Mouse (Mus musculus) hindbrain, embryonic 11.5 days (tissue): ENCODE data around the gene Gm49387. TPM values are rescaled to one million over a fixed set of nuclear protein-coding genes. Genes with fewer than 3 reads are reported as not detected.

Source experiments
- ATAC-seq: fragments of 200-750 bp; cut with Nextera tagmentation; 2 replicates; pipeline ENCODE4 v1.8.0; 2017; ENCODE audit warnings: mild to moderate bottlenecking, moderate TSS enrichment, moderate library complexity; ENCODE audit not compliant: low FRiP score
- DNase-seq: peaks from one replicate; pipeline ENCODE4 v3.0.0-alpha.2; 2015; ENCODE audit warnings: low spot score
- H3K27ac ChIP-seq: fragments of 300-500 bp; sonication (generic); 2 replicates; pipeline ENCODE4 v1.5.1; 2014; ENCODE audit warnings: mild to moderate bottlenecking, low read depth, low read length
- H3K27me3 ChIP-seq: fragments of 300-500 bp; sonication (generic); 2 replicates; pipeline ENCODE4 v1.6.1; 2014; ENCODE audit warnings: mild to moderate bottlenecking, low read length, moderate library complexity, mixed read lengths; ENCODE audit not compliant: control insufficient read depth, insufficient read depth
- H3K36me3 ChIP-seq: fragments of 300-500 bp; sonication (generic); 2 replicates; pipeline ENCODE4 v1.6.1; 2014; ENCODE audit warnings: mild to moderate bottlenecking, low read length, moderate library complexity, mixed read lengths; ENCODE audit not compliant: control insufficient read depth, insufficient read depth
- H3K4me1 ChIP-seq: fragments of 300-500 bp; sonication (generic); replicated peaks from 2 replicates; pipeline ENCODE4 v1.6.1; 2014; ENCODE audit warnings: low read length, mixed read lengths; ENCODE audit not compliant: control insufficient read depth, insufficient read depth
- H3K4me2 ChIP-seq: fragments of 300-500 bp; sonication (generic); replicated peaks from 2 replicates; pipeline ENCODE4 v1.6.1; 2014; ENCODE audit warnings: mild to moderate bottlenecking, low read depth, low read length
- H3K4me3 ChIP-seq: fragments of 300-500 bp; sonication (generic); 2 replicates; pipeline ENCODE4 v1.5.1; 2014; ENCODE audit warnings: low read depth, low read length
- H3K9ac ChIP-seq: fragments of 300-500 bp; sonication (generic); 2 replicates; pipeline ENCODE4 v1.6.1; 2014; ENCODE audit warnings: low read depth, low read length
- H3K9me3 ChIP-seq: fragments of 300-500 bp; sonication (generic); 2 replicates; pipeline ENCODE4 v1.6.1; 2016; ENCODE audit warnings: low read length; ENCODE audit not compliant: control insufficient read depth
- WGBS: fragments of 180-500 bp; shearing (Covaris S2); extraction: QIAGEN DNeasy Blood & Tissue Kit; methylation state at CpG from one replicate; pipeline ENCODE4 v1.1.7; 2014; 5-methylcytosine and 5-hydroxymethylcytosine counted together
- polyA plus RNA-seq: library from polyadenylated mRNA; unstranded; fragments of >200 nt; fragmentation: Nextera tagmentation; extraction: Ambion mirVana; gene quantifications from 2 replicates; pipeline ENCODE4 v1.2.1, GENCODE M21; 2014

Gene Gm49387
- polyA plus RNA-seq, 1 experiment from 2014 or later = 0.42 TPM

GRCm38 (mm10) chr14:31576846-31577697 is 63.6 kb downstream of the Gm49387 start:
- DNase-seq (no peak), ATAC-seq (no peak)
- H3K4me2 ChIP-seq = no peak overlapping the region
- 50% methylated on average over 10 of the region's 10 CpGs for WGBS
- H3K4me1 ChIP-seq = no peaks in the 10 kb centered on the region
- H3K9me3 ChIP-seq = no peaks in the 10 kb centered on the region
- H3K9ac ChIP-seq = no peak overlapping the region
- H3K27me3 ChIP-seq = no peaks in the 10 kb centered on the region
- no peaks in the 10 kb centered on the region for H3K36me3 ChIP-seq
- no peak overlapping the region for H3K4me3 ChIP-seq
- H3K27ac ChIP-seq = no peak overlapping the region

- 74% methylated on average over 9 of the region's 9 CpGs for WGBS
Measured at GRCm38 (mm10) chr14:31575866-31576265, 64.8 kb downstream of the Gm49387 start.

GRCm38 (mm10) chr14:31574903-31575665 is 65.6 kb downstream of the Gm49387 start:
- Histone ChIP-seq H3K9me3 (no peaks in the 10 kb centered on the region), H3K4me1 (no peaks in the 10 kb centered on the region), H3K27ac (no peak overlapping the region), H3K4me3 (no peak overlapping the region), H3K27me3 (no peaks in the 10 kb centered on the region), H3K36me3 (no peaks in the 10 kb centered on the region), H3K4me2 (no peak overlapping the region), H3K9ac (no peak overlapping the region)
- 93% methylated on average over 18 of the region's 18 CpGs for WGBS
- no peak for DNase-seq
- no peak for ATAC-seq

More at GRCm38 (mm10) chr14:31575866-31576265, 64.8 kb downstream of the Gm49387 start:
- DNase-seq = no peak
- Histone ChIP-seq H3K27ac (no peak overlapping the region), H3K9me3 (no peaks in the 10 kb centered on the region), H3K4me3 (no peak overlapping the region), H3K27me3 (no peaks in the 10 kb centered on the region), H3K36me3 (no peaks in the 10 kb centered on the region), H3K4me1 (no peaks in the 10 kb centered on the region), H3K9ac (no peak overlapping the region), H3K4me2 (no peak overlapping the region)
- ATAC-seq = no peak

GRCm38 (mm10) chr14:31572561-31573175 is 68.0 kb downstream of the Gm49387 start:
- no peaks in the 10 kb centered on the region for H3K4me1 ChIP-seq
- no peak overlapping the region for H3K4me3 ChIP-seq
- H3K9ac ChIP-seq = no peak overlapping the region
- no peaks in the 10 kb centered on the region for H3K27me3 ChIP-seq
- H3K27ac ChIP-seq = no peak overlapping the region
- no peak overlapping the region for H3K4me2 ChIP-seq
- DNase-seq = no peak
- H3K9me3 ChIP-seq = no peaks in the 10 kb centered on the region
- H3K36me3 ChIP-seq = no peaks in the 10 kb centered on the region
- no peak for ATAC-seq
- 86% methylated on average over 9 of the region's 9 CpGs for WGBS

GRCm38 (mm10) chr14:31571419-31571818 is 69.3 kb downstream of the Gm49387 start:
- ATAC-seq = no peak
- 81% methylated on average over 5 of the region's 5 CpGs for WGBS
- H3K4me1 ChIP-seq = no peaks in the 10 kb centered on the region

GRCm38 (mm10) chr14:31570131-31570951 is 70.3 kb downstream of the Gm49387 start:
- Histone ChIP-seq H3K9me3 (no peaks in the 10 kb centered on the region), H3K4me1 (no peaks in the 10 kb centered on the region), H3K27me3 (no peaks in the 10 kb centered on the region), H3K4me2 (no peak overlapping the region), H3K36me3 (no peaks in the 10 kb centered on the region), H3K9ac (no peak overlapping the region), H3K27ac (no peak overlapping the region), H3K4me3 (no peak overlapping the region)
- DNase-seq (no peak), ATAC-seq (no peak)
- WGBS = 86% methylated on average over 6 of the region's 6 CpGs

More at GRCm38 (mm10) chr14:31571419-31571818, 69.3 kb downstream of the Gm49387 start:
- Histone ChIP-seq H3K27ac (no peak overlapping the region), H3K9ac (no peak overlapping the region), H3K4me2 (no peak overlapping the region), H3K27me3 (no peaks in the 10 kb centered on the region), H3K4me3 (no peak overlapping the region), H3K9me3 (no peaks in the 10 kb centered on the region), H3K36me3 (no peaks in the 10 kb centered on the region)
- no peak for DNase-seq

GRCm38 (mm10) chr14:31569151-31569631 is 71.5 kb downstream of the Gm49387 start:
- no peak overlapping the region for H3K27ac ChIP-seq
- no peaks in the 10 kb centered on the region for H3K27me3 ChIP-seq
- H3K4me3 ChIP-seq = no peak overlapping the region
- H3K9me3 ChIP-seq = no peaks in the 10 kb centered on the region
- DNase-seq (no peak), ATAC-seq (no peak)
- H3K9ac ChIP-seq = no peak overlapping the region
- no peaks in the 10 kb centered on the region; the same call in 1 of the 2 replicates for H3K4me1 ChIP-seq
- H3K4me2 ChIP-seq = no peak overlapping the region
- WGBS = 67% methylated on average over 7 of the region's 7 CpGs
- H3K36me3 ChIP-seq = no peaks in the 10 kb centered on the region
